Mouse (Mus musculus): ENCODE data around the gene Mme.

DNA sequence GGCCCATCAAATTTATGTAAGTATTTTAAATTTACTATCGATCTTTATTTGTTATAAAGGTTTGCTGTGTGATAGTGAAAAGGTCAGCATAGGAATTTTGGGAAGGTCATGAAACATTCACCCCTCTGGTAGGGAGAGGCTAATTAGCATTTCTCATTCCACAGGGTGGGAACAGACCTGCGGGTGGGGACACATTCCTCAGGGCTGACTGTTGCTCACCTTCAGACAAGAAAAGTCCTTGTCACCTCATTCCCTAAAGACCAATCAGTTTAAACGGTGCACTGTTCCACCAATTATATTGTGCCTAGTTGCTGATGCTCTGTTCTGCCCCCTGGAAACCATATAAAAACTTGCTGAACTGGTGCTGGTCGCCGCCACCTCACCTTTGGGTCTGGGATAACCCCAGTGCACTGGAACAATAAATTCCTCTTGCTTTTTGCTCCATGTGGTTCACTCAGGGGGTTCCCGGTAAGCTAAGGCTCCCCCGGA is at the start of gene Mme:
- TF ChIP-seq POLR2A (IDR thresholded peaks at IDR 0.05; ENCODE audit: borderline replicate concordance, extremely low read depth, low read depth, low read length) = no peak
- no peak for TF ChIP-seq CTCF (IDR thresholded peaks at IDR 0.05; ENCODE audit: insufficient read depth, low read length)
